Mouse (Mus musculus) heart, postnatal 25 days (tissue): ENCODE data around the gene Dysf. TPM values are rescaled to one million over a fixed set of nuclear protein-coding genes. Genes with fewer than 3 reads are reported as not detected.
A peak's percentile ranks its signal among the peaks of the same experiment; 100 is the strongest.

Experiments used
- DNase-seq: peaks from one replicate; pipeline ENCODE4 v3.0.0; 2022; ENCODE audit warnings: low spot score
- intact Hi-C: fragments of 180-260 bp; cut with DNase I; formaldehyde crosslinking; loops from one replicate; pipeline ENCODE4 v1.15.1; 2025
- total RNA-seq, 2 experiments: library from RNA; stranded (reverse); gene quantifications; 2 replicates each; pipeline ENCODE4 v1.2.3; 2021

Dysf gene
- total RNA-seq, 2 experiments from 2014 or later, result 111 to 119 TPM

DNA sequence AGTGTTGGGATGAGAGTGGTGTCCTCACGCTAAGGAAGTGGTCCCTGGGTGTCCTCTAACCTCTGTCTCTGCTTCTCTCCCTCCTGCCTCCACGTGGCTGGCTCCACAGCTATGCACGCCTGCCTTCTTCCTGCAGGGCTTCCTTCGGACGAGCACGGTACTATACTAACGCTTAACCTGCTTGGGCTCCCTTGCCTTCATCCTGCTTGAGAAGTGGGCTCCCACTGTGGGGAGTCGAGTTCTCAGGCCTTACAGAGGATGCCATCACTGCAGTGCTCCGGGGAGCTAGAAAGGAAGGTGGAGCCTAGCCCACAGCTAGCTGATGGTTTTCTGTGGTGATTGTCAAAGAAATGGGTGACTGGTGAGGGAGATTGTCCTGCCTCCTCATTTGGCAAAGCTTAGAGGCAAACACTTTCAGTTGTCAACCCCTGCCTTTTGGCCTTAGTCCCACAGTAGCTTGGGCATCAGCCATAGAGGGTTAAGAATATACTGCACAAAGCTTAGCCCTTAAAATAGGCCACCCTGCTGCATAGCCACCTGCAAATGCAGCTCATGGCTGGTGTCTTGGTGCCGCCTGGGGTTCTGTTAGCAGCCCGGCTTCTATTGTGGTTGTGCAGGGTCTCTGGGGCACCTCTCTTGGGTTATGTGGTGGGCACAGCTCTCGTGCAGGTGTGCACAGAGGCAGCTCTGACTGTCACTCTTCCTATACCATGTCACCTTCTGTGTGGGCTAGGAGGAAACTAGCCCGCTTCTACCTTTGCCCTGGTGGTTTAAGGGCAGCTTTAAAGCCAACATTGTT, 139.0 kb downstream of the Dysf start:
- no peak for DNase-seq
- intact Hi-C loops, result loop anchor here (5.0 to 10.0 kb wide), 2 partner anchors 50 to 167 kb away; no protein-coding TSS in a partner anchor

DNA sequence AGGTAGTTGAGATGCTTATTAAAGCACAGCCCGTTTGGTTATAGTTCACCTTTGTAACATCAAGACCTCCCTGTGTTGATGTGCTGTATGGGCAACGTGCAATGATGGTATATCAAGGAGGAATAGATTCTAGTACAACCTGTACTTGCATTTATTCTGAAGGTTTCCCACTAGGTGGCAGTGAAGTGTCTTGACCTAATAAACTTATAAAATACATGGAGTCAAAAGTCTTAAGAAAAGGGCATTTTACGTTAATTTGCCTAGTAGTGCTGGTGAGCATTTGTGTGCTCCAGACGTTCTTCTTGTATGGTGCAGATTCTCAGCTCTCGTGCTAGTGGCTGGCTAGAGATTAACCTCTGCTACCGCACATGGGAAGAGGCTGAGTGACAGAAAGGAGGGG, 140.1 kb downstream of the Dysf start:
- DNase-seq, result no peak
- intact Hi-C loops, result loop anchor here (5.0 to 10.0 kb wide), 2 partner anchors 51 to 166 kb away; no protein-coding TSS in a partner anchor

DNA sequence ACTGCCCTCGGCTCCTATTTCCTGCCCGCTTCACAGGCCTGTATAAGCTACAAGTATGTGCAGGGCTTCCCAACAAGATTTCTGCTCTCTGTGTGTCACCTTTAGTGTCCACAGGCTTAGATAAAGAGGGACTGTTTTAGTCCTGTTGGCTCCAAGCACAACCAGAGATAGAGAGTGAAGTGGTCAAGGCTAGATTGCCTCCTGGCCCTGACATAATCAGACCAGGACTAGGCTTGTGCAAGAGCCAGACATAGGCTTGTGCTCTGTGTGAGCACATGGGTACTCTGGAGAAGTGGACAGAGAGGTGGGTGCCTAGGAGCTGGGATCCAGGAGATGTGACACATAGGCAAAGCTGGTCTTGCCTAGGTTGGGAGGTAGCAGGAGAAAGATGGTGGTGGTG, 146.1 kb downstream of the Dysf start:
- DNase-seq, result no peak
- intact Hi-C loops, result no loop called here

DNA sequence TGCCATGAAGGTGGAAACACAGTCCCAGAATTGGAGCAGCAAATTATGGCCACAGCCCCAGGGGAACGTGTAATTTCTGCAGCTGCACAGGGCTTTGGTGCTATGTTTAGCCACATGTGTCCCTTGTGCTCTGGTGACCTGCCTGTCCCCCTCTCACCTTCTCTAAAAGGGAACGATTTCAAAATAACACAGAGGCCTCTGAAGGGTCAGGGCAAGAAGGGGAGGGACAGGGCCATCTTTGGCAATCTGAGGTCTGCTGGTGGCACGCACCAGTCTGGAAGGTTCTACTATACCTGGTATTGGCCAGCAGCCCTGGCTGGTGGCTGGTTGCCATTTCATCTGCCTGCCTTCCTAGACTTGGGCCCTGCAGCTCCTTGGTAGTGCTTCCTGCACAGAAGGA, 147.4 kb downstream of the Dysf start:
- intact Hi-C loops, result no loop called here
- no peak for DNase-seq

DNA sequence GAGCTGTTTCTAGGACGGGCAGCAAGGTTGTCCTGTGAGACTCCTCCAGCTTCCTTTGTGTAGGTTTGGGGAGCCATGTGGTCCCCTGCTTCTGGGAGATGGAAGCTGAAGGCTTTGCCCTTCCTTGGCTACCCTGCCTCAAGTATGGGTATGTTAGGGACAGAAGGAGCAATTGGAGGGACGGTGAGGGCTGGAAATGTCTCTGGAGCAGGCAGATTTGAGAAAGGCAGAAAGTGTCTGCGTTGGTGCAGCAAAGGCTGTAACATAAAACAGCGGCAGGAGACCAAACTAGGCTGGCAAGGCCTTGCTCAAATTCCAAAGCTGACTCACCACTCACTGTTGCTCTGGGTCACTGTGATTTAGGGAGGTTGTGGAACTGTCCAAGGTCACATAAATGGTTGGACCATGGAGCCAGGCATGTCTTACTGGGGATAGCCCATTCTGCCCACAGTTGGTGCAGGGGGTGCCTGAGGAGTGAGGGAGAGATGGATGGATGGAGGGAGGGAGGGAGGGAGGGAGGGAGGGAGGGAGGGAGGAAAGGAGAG, 148.2 kb downstream of the Dysf start:
- no peak for DNase-seq
- intact Hi-C loops, result no loop called here

DNA sequence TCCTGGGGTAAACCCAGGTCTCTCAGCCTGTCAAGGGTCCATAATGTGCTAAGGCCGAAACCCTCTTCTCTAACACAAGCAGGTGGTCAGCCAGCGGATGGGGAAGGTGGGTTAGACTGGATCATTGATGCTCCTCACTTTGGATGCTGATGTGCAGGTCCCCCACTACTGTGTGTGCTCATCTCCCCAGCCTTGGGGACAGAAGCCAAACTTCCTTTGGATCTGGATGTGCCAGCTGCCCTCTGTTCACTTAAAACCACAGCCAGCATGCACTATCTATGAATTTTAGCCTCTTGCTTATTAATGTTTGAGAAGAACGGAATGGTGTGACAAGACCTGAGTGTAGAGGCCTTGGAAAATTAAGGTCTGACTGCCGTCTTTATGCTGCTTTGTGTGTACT, 150.7 kb downstream of the Dysf start:
- DNase-seq, result no peak
- intact Hi-C loops, result no loop called here

DNA sequence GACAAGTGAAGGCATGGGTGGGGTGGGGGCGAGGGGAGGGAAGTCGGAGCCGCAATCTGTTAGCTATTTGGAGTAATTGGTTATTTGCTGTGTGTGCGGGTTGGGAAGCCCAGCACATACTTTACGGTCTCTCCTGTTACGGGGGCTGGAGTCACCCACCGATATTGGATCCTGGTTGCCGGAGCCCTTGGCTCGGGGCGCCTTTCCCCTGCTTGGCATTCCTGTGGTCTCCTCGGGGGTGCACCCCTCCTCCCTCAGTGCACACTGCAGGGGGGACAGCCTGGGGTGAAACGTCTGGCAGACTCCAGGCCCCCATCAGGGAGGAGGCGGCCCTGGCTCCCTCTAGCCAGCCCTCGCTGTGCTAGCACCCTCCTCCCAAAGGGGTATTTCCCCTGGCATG, 159.2 kb downstream of the Dysf start:
- no peak for DNase-seq
- intact Hi-C loops, result loop anchor here (10.0 kb wide), 1 partner anchor 937 kb away; no protein-coding TSS in a partner anchor

DNA sequence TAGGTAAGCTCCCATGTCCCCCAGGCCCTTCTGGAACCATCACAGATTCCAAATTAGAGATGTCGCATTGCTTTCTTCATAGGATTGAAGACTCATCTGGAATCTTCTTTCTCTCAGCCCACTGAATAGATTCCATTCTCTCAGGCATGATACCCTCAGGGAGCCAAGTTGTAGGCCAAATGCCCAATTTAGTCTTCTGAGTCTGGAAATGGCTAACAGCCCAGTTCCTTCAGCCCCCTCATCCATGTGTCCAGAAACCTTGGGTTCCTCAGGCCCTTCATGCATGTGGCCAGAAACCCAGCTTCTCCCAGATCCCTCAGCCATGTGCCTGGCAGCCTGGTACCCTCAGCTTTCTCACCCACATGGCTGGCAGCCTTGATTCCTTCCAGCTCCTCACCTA, 160.2 kb downstream of the Dysf start:
- intact Hi-C loops, result loop anchor here (10.0 kb wide), 1 partner anchor 936 kb away; no protein-coding TSS in a partner anchor
- DNase-seq, result no peak

DNA sequence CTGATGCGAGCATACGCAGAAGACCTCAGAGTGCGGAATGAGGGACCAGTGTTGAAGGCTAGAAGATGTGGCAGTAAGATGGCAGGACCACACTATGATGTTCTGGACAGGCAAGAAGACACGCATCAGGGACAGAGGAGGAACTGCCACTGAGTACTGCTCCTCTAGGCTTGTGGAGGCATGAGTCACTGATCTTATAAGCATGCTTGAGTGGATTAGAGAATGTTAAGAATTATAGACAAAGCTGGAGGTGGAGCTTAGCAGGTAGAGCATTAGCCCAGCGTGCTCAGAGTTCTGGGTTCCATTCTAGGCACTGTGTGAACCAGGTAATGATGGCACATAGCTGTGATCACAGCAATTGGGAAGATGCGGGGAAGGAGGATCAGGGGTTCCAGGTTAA, 165.2 kb downstream of the Dysf start:
- no peak for DNase-seq
- intact Hi-C loops, result no loop called here

DNA sequence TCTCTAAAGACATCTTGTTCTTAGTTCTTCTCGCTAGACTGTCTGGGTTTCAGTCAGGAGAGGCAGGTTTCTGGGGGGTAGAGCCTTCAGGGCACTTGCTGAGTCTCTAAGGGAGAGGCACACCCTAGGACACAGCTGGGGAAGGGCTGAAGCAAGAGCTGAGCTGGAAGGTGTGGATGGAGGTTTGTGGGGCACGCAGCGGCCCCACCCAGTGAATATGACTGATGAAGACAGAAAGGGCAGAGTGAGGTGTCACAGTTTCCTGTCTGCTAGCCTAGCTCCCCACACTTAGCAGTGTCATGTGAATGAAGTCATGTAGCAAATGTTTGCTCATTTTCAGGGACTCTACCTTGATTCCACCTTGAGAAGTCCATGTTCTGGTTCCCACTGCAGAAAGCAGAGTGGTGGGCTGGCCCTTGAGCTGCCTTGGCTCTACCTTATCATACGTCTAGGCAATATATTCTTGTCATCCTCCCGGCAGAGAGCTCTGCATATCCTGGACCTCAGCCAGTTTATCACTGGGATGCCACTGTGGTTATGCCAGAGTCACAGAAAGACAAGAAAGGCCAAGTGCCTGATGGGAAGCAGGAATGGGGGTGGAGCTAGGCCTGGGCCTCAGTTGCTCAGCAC, 170.5 kb downstream of the Dysf start:
- intact Hi-C loops, result no loop called here
- no peak for DNase-seq

DNA sequence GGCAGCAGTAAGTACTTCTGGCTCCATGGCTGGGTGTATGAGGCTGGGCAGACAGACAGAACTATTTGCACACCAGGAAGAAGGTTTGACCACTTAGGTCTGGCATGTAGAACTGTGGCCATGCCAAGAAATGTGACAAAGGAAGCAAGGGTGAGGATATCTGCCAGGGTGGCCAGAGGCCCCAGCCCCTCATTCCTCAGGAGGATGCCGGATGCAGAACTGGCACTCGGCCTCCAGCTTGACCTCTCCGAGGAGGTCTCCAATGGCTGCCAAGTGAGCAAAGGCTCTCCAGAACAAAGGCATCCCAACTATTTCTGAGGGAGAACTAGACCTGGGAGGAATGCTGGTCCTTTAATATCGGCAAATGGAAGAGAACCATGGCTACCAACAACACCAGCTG, 173.1 kb downstream of the Dysf start:
- intact Hi-C loops, result no loop called here

DNA sequence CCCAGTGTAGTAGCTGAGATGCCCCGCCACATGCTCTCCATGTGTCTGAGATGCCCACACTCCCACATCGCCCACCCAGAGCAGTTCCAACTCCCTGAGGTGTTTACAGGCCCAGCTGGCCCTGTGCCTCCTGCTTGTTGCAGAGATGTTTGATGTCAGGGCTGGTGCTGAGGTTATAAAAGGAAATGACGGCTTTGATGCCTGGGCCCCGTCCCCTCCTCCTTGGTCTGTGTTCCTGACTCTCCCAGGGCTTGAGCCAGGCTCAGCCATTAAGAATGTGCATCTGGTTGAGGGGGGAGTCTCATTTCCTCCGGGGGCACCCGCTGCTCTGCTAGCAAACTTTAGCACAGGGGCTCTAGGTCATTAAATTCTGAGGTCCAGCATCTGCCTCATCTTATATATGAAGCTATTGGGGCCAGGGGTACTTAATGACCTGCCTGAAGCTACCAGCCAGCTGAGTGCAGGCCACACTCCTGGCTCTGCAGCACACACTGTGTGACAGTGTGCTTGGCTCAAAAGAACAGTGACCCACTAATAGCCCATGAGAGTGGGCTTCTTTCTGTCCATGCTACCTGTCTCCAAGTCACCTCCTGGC, 183.4 kb downstream of the Dysf start:
- DNase-seq, result no peak
- intact Hi-C loops, result no loop called here

More for the DNA sequence above, 173.1 kb downstream of the Dysf start:
- peak; percentile 31 for DNase-seq

DNA sequence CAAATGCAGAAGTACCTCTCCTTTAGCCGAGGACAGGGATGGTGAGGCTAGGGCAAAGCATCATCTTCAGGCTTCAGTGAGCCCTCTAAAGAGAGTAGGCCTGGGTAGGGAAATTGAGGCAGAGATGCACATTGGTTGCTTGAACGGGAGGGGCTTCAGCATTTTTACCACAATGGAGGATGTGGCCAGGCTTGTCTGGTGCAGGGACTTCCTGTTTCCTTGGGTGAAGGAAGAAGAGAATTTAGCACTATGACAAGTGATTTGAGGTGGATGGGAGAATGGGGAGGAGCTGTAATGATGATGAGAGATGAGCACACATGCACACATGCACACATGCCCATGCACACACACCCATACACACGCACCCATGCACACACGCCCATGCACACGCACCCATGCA, 188.1 kb downstream of the Dysf start:
- intact Hi-C loops, result loop anchor here (5.0 kb wide), 1 partner anchor 99 kb away; no protein-coding TSS in a partner anchor
- no peak for DNase-seq

DNA sequence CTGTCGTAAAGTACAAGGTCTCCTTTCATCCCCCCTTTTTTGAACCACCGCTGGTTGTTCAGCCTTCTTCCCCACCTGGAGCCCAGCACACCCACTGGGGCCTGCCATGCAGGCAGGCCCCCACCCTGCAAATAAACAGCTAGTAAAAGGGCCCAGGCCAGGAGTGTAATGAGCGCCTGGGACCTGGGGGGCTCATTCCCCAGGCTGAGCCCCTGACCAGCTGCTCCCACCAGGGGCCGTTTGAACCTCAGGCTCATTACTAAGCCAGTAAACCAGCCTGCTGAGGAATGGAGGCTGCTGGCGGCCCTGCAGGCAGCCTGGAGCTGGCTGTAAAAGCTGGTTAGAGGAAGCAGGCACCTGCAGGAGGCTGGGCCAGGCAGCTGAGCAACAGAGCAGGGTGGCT, 189.4 kb downstream of the Dysf start:
- intact Hi-C loops, result loop anchor here (5.0 kb wide), 1 partner anchor 101 kb away; no protein-coding TSS in a partner anchor
- DNase-seq, result no peak

DNA sequence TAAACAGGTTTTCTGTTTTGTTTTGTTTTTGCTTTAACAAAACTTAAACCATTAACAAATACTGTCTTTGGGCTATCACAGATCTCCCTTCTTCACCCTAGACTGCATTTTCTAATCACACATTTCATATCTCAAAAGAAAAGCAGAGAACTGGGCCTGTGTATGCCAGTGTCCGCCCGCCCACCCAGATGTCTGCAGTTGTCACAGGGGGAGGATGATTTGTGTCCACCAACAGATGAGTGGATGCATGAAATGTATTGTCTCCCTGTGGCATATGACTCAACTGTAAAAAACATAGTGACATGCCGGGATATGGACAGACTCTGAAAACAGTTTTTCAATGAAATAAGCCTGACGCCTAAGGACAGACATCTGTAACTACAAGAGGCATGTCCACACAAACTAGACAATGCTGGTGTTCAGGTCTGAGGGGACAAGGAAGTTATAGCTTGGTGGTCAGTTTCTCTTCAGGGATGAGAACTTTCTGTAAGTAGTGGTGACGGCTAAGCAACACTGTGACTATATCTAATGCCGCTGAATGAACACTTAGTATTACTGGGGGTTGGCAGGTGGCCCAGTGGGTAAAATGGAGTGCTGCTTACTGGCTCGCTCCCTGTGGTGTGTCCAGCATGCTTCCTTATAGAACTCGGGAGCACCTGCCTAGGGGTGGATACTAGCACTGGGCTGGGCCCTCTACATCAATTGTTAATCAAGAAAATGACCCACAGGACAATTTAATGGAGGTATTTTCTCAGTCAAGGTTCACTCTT, 193.5 kb downstream of the Dysf start:
- intact Hi-C loops, result no loop called here
- DNase-seq, result no peak

DNA sequence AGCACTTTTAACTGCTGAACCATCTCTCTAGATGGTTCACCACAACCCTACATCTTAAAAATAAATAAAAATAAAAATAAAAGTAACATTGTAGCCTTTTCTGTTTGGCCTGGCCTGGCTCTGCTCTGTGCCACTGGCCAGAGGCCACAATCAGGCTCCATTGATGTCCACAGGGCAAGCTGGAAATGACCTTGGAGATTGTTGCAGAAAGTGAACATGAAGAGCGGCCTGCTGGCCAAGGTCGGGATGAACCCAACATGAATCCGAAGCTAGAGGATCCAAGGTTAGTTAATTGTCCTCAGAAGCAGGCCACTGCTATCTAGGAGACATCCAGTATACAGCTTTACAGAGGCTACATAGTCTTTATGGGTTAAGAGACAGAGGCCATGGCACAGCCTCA, 197.2 kb downstream of the Dysf start:
- no peak for DNase-seq
- intact Hi-C loops, result no loop called here

DNA sequence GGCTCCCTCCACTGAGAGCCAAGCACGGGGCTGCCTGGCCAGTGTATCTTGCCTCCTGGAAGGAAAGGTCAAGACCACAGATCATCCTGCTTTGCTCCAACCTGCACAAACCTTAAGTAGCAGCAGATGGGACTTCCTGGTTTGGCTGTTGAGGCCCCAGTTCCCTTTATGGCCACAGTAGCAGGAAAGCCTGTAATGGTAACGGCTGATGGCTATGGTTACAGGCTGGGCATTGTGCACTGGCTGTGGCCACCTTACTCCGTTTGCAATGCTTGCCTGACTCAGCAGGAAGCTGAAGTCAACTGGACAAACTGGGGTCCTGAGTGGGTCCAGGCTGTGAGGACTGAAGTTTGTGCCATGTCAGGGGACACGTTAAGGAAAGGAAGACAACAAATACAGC, 200.2 kb downstream of the Dysf start:
- DNase-seq, result no peak
- intact Hi-C loops, result no loop called here

DNA sequence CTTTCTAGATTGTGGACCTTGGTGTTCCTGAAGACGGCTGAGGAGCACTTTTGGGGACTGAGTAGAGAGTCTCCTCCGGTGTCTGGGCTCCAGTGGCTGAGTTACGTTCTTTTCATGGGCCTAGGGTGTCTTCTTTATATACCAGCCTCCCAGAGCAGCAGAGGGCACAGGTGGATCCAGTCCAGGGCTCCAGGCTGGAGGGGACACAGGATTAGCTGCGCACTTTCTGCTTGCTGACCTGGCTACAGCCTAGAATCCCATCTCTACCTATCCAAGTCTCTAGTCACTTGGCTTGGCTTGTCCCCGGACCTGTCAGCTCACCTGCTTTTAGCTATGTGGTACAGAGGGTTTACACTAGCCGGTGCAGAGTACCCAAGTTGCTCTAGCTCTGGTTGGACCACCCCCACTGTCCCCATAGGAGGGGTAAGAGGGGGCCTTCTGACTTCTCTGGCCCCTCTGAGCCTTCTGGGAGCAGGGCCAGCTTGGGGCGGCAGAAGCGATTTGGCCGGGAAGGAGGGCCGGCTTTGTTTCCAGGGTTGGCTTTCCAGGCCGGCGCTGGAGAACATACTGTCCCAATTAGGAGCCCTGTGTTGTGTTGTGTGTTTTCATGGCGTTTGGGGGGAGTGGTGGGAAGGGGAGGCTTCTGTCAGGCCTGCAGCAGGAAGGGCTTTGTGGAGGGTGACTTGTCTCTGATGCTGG, 201.5 kb downstream of the Dysf start:
- peak; percentile 50 for DNase-seq
- intact Hi-C loops, result no loop called here

DNA sequence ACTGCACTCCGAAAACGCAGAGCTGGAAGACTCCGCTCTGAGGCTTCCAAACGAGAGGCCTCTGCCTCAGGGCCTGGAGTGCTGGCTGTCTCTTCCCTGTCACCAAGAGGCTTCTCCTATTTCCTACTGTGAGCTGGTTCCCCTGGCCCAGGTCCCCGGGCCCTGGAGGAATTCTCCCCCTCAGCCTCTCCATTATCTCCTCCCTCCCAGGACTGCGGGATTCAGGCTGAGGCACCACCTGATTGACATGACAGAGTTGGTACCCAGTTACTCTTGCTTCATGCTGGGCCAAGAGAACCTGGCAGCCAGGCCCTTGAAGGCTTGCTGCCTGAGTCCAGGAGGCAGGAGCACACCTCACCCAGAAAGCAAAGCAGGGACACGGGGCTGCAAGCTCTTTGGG, 203.1 kb downstream of the Dysf start:
- DNase-seq, result no peak
- intact Hi-C loops, result no loop called here
